Mouse (Mus musculus) forebrain, embryonic 16.5 days (tissue): Measurements from ENCODE around the gene Fbxl18. TPM values are rescaled to one million over a fixed set of nuclear protein-coding genes. Genes with fewer than 3 reads are reported as not detected.
A peak's percentile ranks its signal among the peaks of the same experiment; 100 is the strongest.

ENCODE experiments used
- ATAC-seq: fragments of 200-750 bp; cut with Nextera tagmentation; 2 replicates; pipeline ENCODE4 v1.8.0; 2017; ENCODE audit warnings: mild to moderate bottlenecking, moderate library complexity
- H3K27ac ChIP-seq: fragments of 300-500 bp; sonication (generic); 2 replicates; pipeline ENCODE4 v1.5.1; 2014; ENCODE audit warnings: low read length, control low read depth
- H3K27me3 ChIP-seq: fragments of 300-500 bp; sonication (generic); replicated peaks from 2 replicates; pipeline ENCODE4 v1.6.1; 2014; ENCODE audit warnings: low read length; ENCODE audit not compliant: control insufficient read depth, insufficient read depth
- H3K36me3 ChIP-seq: fragments of 300-500 bp; sonication (generic); 2 replicates; pipeline ENCODE4 v1.6.1; 2014; ENCODE audit not compliant: control insufficient read depth, insufficient read depth
- H3K4me1 ChIP-seq: fragments of 300-500 bp; sonication (generic); replicated peaks from 2 replicates; pipeline ENCODE4 v1.6.1; 2014; ENCODE audit warnings: low read length; ENCODE audit not compliant: control insufficient read depth, insufficient read depth
- H3K4me2 ChIP-seq: fragments of 300-500 bp; sonication (generic); 2 replicates; pipeline ENCODE4 v1.6.1; 2014; ENCODE audit warnings: mild to moderate bottlenecking, low read length, control low read depth
- H3K4me3 ChIP-seq: fragments of 300-500 bp; sonication (generic); replicated peaks from 2 replicates; pipeline ENCODE4 v1.5.1; 2014; ENCODE audit warnings: mild to moderate bottlenecking, low read length, control low read depth
- H3K9ac ChIP-seq: fragments of 300-500 bp; sonication (generic); replicated peaks from 2 replicates; pipeline ENCODE4 v1.6.1; 2014; ENCODE audit warnings: low read depth, low read length, control low read depth
- H3K9me3 ChIP-seq: fragments of 300-500 bp; sonication (generic); 2 replicates; pipeline ENCODE4 v1.6.1; 2016; ENCODE audit warnings: low read length; ENCODE audit not compliant: control insufficient read depth
- WGBS: fragments of 180-500 bp; shearing (Covaris S2); extraction: QIAGEN DNeasy Blood & Tissue Kit; methylation state at CpG from one replicate; pipeline ENCODE4 v1.1.7; 2014; 5-methylcytosine and 5-hydroxymethylcytosine counted together
- polyA plus RNA-seq: library from polyadenylated mRNA; unstranded; fragments of >200 nt; fragmentation: Nextera tagmentation; extraction: Ambion mirVana; gene quantifications from 2 replicates; pipeline ENCODE4 v1.2.1, GENCODE M21; 2015

Fbxl18 gene
- polyA plus RNA-seq, 1 experiment from 2014 or later = 31.4 TPM

DNA sequence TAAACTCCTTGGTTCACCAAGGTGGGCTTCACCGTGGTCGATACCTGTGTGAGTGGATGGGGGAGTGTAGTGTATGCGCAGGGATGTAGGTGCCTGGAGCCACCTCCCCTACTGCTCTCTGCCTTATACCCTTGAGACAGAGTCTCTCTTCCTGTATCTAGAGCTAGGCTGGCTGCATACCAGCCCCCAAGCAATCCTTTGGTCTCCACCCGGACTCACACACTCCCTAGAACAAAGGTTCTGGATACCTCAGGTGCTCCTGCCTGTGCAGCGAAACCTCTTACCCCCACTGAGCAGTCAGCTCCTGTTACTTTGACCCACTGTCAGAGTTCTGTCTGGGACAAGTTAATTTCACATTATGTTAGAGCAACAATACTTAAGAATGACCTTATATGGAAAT is 69.6 kb downstream of the Fbxl18 start:
- no peak overlapping the region for H3K4me2 ChIP-seq
- H3K36me3 ChIP-seq = no peaks in the 10 kb centered on the region
- peaks cover 41% of the 10 kb centered on the region for H3K4me1 ChIP-seq
- 78% methylated on average over 5 of the region's 5 CpGs for WGBS
- H3K9me3 ChIP-seq = no peaks in the 10 kb centered on the region
- no peak overlapping the region for H3K27ac ChIP-seq
- H3K4me3 ChIP-seq = no peak overlapping the region
- H3K9ac ChIP-seq = no peak overlapping the region
- H3K27me3 ChIP-seq = no peaks in the 10 kb centered on the region
- no peak for ATAC-seq

DNA sequence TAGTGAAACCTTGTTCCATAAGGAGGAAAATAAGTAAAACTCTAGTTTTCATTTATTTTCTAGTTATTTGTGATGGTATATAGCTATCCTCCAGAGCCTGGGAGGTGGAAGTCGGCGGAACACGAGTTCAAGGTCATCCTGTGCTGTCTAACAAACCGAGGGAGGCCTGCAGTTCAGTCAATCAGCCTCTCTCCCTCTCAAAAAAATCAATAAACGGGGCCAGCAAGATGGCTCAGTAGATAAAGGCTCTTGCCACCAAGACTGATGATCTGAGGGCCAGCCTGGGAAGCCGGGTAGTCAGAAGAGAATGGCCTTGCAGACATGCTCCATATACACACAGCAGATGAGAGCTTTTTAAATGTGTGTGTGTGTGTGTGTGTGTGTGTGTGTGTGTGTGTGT is 71.1 kb downstream of the Fbxl18 start:
- H3K4me1 ChIP-seq = peaks cover 41% of the 10 kb centered on the region
- H3K4me3 ChIP-seq = peak overlapping the region; percentile 59
- peak overlapping the region; percentile 92 for H3K4me2 ChIP-seq
- H3K27ac ChIP-seq = peak overlapping the region; percentile 100
- no peak for ATAC-seq
- H3K9me3 ChIP-seq = no peaks in the 10 kb centered on the region
- no peaks in the 10 kb centered on the region for H3K27me3 ChIP-seq
- no peaks in the 10 kb centered on the region for H3K36me3 ChIP-seq
- WGBS = 25% methylated on average over 6 of the region's 6 CpGs
- H3K9ac ChIP-seq = peak overlapping the region; percentile 100

GRCm38 (mm10) chr5:142823096-142824062 is 71.8 kb downstream of the Fbxl18 start:
- Histone ChIP-seq H3K4me1 (peaks cover 41% of the 10 kb centered on the region), H3K9ac (peak overlapping the region; percentile 100), H3K4me2 (peak overlapping the region; percentile 92), H3K27ac (peak overlapping the region; percentile 100), H3K27me3 (no peaks in the 10 kb centered on the region), H3K9me3 (no peaks in the 10 kb centered on the region), H3K4me3 (peak overlapping the region; percentile 59), H3K36me3 (no peaks in the 10 kb centered on the region)
- peak; percentile 32 for ATAC-seq
- WGBS = 5% methylated on average over 31 of the region's 31 CpGs

DNA sequence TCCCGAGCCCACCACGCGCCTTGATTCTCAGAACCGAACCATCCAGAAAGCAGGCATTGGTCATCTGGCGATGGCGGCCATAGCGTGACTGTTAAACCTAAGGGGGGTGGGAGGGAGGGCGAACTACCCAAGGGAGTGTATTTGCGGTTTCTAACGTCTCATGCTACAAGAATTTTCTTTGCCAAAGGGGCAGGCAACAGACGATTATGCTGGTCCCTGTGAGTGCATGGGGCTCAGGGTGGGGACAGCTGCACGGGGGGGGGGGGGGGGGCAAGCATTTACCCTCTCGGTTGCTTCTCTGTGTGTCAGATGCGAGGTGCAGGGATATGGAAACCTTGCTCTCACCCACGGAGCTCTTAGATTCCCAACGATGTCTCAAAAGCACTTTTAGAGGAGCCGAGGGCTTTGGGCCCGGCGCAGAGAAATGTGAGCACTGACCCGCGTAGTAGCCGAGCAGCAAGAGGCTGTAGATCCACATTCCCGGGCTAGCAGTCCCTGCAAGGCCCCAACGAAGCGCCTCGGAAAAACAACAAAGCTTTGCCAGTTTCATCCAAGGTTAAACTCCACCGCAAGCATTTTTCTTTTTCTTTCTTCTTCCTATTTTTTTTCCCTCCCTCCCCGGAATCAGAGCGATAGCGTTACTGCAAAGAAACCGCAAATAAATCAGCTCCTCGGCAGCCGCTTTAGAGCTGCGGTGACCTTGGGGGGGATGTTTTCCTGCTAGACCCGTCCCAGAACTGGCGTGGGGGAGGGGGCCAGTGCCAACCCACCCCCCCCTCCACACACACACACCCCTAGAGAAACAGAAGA is 72.7 kb downstream of the Fbxl18 start:
- peaks cover 41% of the 10 kb centered on the region for H3K4me1 ChIP-seq
- no peak for ATAC-seq
- H3K36me3 ChIP-seq = no peaks in the 10 kb centered on the region
- no peaks in the 10 kb centered on the region for H3K27me3 ChIP-seq
- no peaks in the 10 kb centered on the region for H3K9me3 ChIP-seq
- H3K4me3 ChIP-seq = peak overlapping the region; percentile 59
- H3K9ac ChIP-seq = peak overlapping the region; percentile 100
- peak overlapping the region; percentile 92 for H3K4me2 ChIP-seq
- peak overlapping the region; percentile 100 for H3K27ac ChIP-seq
- WGBS = under 1% methylated on average over 34 of the region's 36 CpGs

- no peaks in the 10 kb centered on the region for H3K27me3 ChIP-seq
- H3K4me3 ChIP-seq = peak overlapping the region; percentile 59
- no peaks in the 10 kb centered on the region for H3K36me3 ChIP-seq
- peaks cover 41% of the 10 kb centered on the region for H3K4me1 ChIP-seq
- under 1% methylated on average over 9 of the region's 9 CpGs for WGBS
- peak overlapping the region; percentile 100 for H3K9ac ChIP-seq
- H3K9me3 ChIP-seq = no peaks in the 10 kb centered on the region
- H3K27ac ChIP-seq = peak overlapping the region; percentile 100
- H3K4me2 ChIP-seq = peak overlapping the region; percentile 92
- no peak for ATAC-seq
Observed at GRCm38 (mm10) chr5:142821974-142822285, 73.3 kb downstream of the Fbxl18 start.

DNA sequence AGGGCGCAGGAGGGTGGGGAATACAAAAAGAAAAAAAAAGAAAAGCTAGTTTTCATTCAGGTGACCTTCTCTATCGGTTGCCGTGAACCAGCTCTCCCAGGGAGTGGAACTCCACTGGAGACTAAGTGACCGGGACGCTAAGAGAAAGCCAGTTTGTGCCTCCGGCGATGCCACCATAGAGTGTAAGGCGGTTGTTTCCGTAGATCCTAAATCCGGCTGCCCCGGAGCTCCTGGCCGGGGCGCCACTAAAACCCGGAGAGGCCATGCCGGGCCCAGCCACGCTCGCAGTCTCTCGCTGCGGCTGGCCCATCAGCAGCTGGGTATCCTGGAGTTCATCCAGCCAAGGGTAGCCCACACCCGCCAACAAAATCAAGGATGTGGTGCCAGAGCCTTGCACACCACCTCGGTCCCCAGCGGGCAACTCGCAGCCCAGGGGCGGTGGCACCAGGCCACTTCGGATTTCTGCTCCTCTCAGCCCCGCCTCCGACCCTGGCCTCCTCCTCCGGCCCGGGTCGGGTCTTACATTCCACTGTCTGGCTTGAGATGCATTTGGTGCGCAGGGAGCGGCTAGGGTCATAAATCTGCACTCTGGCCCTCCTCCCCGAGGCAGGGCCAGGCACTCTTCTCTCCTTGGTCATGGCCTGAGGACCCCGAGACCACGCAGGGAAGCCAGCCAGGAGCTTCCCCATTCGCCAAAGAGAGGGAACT is 73.8 kb downstream of the Fbxl18 start:
- peak; percentile 7 for ATAC-seq
- WGBS = 0% methylated on average over 36 of the region's 36 CpGs
- H3K36me3 ChIP-seq = no peaks in the 10 kb centered on the region

GRCm38 (mm10) chr5:142820276-142821265 is 74.7 kb downstream of the Fbxl18 start:
- Histone ChIP-seq H3K36me3 (no peaks in the 10 kb centered on the region), H3K9ac (peak overlapping the region; percentile 100), H3K27ac (peak overlapping the region; percentile 100), H3K4me1 (peaks cover 39% of the 10 kb centered on the region), H3K4me2 (peak overlapping the region; percentile 92), H3K9me3 (no peaks in the 10 kb centered on the region), H3K27me3 (no peaks in the 10 kb centered on the region), H3K4me3 (peak overlapping the region; percentile 59)
- WGBS = under 1% methylated on average over 53 of the region's 53 CpGs
- no peak for ATAC-seq

More for the DNA sequence above, 73.8 kb downstream of the Fbxl18 start:
- no peaks in the 10 kb centered on the region for H3K9me3 ChIP-seq
- no peaks in the 10 kb centered on the region for H3K27me3 ChIP-seq
- H3K4me2 ChIP-seq = peak overlapping the region; percentile 92
- peak overlapping the region; percentile 100 for H3K9ac ChIP-seq
- peaks cover 41% of the 10 kb centered on the region for H3K4me1 ChIP-seq
- H3K27ac ChIP-seq = peak overlapping the region; percentile 100
- peak overlapping the region; percentile 59 for H3K4me3 ChIP-seq
